Mouse (Mus musculus): ENCODE measurements at regions not wholly inside any gene's neighbourhood (a gene's known extent, or its start where the extent isn't known, plus 50 kb on each side); places are given as distances from the start of the nearest gene placed in this dataset.
"Not testable (repeated sequence)": the region's sequence is repeated elsewhere in the genome, so short reads cannot be mapped to it uniquely, and the experiment has no call there.

DNA sequence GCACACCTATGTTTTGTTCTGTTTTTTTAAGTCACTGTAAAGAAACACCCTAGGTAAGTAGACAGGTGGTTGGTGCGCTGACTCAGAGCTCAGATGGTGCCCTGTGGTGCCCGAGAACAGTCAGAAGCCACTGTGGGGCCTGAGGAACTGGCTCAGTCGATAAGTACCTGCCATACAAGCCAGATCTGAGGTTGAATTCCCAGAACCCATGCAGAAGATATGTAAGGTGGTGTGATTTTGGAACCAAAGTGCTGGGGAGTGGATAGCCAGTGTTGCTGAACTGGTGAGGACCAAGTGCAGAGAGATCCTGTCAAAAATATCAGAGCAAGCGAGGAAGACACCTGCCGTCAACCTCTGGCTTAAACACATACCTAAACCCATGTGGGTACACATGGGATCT, 65.4 kb downstream of the Chst1 start:
- ATAC-seq (replicated peaks; ENCODE audit: low read depth, poor library complexity, severe bottlenecking) = no peak

GRCm38 (mm10) chr2:92667192-92667591, 67.7 kb downstream of the Chst1 start:
- ATAC-seq (replicated peaks; ENCODE audit: low read depth, poor library complexity, severe bottlenecking) = peak; percentile 86

GRCm38 (mm10) chr2:92667756-92668155, 68.2 kb downstream of the Chst1 start:
- no peak for ATAC-seq (replicated peaks; ENCODE audit: low read depth, poor library complexity, severe bottlenecking)

- ATAC-seq (replicated peaks; ENCODE audit: low read depth, poor library complexity, severe bottlenecking) = not testable (repeated sequence)
Measured at GRCm38 (mm10) chr2:92669431-92670081, 70.0 kb downstream of the Chst1 start.

GRCm38 (mm10) chr2:92671586-92671985, 72.1 kb downstream of the Chst1 start:
- peak; percentile 76 for ATAC-seq (replicated peaks; ENCODE audit: low read depth, poor library complexity, severe bottlenecking)

GRCm38 (mm10) chr2:92672106-92672505, 72.6 kb downstream of the Chst1 start:
- ATAC-seq (replicated peaks; ENCODE audit: low read depth, poor library complexity, severe bottlenecking) = no peak

DNA sequence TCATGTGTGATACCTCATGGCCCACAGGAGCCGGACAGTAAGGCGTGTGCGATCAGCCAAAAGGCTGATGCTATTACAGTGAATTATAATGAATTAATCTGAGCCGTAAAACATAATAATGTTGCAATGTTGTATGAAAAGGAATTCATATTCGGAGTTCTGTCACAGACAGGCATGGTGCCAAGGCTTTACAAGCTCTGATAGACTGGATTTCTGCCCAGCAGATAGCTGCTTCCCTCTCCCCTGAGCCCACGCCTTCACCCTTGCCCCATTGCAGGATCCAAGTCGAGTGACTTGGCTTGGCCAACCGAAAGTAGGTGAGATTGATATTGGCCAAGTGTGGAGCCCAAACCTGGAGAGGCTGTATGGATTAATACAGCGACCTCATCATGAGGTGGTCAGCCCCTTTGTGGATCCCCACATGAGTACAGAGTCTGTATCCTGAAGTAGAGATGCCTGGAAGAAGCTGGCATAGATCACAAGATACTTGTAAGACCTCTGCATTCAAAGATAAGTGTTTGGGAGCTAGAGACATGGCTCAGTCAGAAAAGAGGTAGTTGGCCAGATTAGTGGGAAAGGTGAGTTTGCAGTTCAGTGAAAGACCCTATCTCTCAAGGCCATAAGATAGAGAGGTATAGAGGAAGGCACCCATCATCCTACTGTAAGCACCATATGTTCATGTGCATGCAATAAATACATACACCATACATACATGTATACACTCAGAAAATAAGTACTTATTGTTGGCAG, 73.7 kb downstream of the Chst1 start:
- no peak for ATAC-seq (replicated peaks; ENCODE audit: low read depth, poor library complexity, severe bottlenecking)

- no peak for ATAC-seq (replicated peaks; ENCODE audit: low read depth, poor library complexity, severe bottlenecking)
Measured at GRCm38 (mm10) chr2:92673931-92674330, 74.4 kb downstream of the Chst1 start.

DNA sequence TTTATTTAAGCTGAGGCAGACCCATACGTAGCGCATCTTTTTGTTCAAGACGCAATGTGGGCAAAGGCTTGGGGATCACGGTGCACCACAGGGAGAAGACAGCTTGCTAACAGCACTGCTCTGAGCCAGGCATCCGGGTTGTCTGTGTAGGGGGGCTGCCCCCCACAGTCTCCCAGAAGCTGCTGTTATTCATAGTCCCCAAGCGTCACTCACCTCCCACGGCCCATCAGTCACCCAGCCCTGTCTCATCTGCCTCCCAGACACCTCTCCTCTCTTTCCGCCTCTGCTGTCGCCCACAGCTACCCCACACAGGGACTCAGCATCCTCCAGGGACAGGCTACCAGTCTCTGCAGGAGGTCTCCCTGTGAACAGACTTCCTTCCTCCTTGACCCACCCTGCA, 75.7 kb downstream of the Chst1 start:
- ATAC-seq (replicated peaks; ENCODE audit: low read depth, poor library complexity, severe bottlenecking) = no peak

DNA sequence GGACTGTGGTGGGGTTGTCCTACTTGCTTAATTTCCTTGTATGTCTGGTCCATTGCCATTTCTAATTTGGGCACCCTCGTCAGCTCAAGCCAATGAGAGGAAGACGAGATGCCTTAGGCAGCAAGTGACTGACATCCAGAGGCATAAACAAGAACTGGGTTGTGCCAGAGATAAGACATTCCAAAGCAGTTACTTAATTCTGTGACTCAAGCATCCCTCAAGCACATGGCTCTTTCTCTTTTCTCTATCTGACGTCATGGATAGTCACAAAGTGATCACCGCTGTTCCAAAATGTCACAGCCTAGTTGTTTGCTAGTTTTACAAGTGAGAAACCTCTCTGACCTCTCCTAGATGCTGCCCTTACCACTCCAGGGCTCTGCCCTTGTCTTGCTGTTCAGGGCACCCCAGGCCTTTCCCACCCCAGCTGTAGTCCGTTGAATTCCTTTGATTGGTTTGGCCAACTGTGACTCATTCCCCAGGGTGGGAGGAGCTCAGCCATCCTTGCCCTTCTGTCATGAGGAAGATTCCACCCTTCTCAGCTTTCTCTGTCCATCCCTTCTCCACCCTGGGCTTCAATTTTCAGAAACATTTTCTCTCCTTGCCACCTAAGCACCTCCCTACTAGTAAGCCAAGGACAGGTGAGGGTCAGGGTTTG, 78.9 kb downstream of the Chst1 start:
- ATAC-seq (replicated peaks; ENCODE audit: low read depth, poor library complexity, severe bottlenecking) = no peak

DNA sequence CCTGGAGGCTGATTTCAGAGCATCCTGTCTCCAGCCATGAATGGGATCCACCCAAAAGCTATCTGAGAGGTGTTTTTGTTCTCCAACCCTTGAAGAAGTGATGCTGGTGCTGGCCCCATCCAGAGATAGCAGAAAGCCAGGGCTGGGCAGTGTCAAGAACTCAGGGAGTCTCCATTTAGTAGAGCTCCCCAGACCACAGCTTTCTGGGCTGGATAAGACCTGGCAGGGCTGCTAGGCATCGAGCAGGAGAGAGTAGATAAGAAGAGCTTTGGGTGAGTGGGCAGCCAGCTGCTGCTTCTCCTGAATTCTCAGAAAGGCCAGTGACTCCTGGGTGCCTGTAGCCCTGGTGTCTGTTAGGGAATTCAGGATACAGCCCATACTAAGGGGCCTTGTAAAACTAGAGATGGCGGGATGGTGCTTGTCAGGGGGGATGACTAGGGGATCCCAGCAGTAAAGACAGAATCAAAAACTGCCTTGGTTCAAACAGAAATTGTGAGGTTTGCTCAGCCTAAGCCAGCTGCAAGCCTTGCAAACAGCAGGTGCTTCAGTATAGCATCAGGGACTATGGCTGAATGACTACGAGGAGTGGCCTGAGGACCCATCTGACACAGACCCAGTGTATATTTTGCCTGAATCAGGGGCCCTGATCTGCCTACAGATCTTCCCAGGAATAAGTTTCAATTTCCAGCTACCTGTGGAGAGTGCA, 79.6 kb downstream of the Chst1 start:
- peak; percentile 87 for ATAC-seq (replicated peaks; ENCODE audit: low read depth, poor library complexity, severe bottlenecking)

DNA sequence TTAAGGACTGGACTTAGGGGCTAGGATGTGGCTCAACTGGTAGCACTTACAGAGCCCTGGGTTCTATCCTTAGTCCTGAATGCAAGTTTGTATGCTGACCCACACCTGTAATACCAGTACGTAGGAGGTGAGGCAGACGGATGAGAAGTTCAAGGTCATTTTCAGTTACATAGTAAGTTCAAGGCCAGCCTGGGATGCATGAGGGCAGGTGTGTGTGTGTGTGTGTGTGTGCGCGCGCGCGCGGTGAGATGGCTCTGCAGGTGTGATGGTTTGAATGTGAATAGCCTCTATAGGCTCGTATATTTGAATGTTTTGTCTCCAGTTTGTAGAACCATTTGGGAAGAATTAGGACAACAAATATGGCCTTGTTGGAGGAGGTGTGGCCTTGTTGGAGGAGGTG, 82.7 kb downstream of the Chst1 start:
- ATAC-seq (replicated peaks; ENCODE audit: low read depth, poor library complexity, severe bottlenecking) = no peak

DNA sequence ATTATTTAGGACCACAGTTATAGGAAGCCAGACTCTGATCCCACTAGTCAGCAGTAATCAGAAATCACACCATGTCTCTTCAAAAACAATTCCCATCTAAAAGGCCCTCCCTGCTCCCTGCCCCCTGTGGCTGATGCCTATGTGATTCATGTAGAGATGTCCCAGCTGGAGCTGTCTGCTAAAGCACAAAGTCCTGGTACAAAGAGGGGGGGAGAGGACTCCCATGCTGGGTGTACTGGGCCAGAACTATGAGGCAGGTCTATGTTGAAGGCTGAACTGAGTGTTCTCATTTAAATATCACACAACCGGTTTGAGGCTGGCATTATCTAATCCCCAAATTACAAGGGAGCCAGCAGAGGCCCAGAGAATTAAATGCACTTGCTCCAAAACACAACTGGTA, 88.2 kb downstream of the Chst1 start:
- ATAC-seq (replicated peaks; ENCODE audit: low read depth, poor library complexity, severe bottlenecking) = no peak

DNA sequence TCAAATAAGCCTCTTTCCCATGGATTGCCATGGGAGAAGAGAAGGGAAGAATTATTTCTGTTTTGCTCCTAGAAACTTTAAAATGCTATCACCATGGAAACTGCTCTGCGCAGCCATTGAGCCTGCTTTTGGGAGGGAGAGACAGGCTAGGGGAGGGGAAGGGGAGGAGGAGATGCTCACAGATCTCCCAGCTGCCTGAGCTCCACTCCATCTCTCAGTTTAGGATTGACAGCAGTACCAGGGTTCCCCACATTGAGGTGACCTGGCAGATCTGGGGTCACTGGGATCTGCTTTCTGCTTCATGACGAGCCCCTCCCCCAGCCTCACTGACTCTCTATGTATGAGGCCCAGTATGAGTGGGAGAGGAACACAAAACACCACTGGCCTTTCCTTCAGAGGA, 89.7 kb downstream of the Chst1 start:
- no peak for ATAC-seq (replicated peaks; ENCODE audit: low read depth, poor library complexity, severe bottlenecking)

DNA sequence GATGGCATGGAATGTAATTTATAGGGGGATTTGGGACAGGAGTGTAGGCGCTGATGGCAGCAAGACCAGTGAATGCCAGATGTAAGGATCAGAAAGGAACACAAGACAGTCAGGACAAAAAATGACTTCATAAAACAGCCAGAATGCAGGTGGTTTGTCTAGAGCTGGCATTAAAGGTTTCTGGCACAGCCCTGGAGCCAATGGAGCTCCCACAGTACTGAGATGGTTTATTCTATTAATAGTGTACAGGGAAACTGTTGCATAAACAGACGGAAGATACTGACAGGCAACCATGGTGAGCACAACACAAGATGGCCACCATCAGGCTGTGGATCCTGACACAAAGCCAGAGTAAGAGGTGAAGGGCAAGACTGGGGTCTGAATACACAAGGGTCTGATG, 90.8 kb downstream of the Chst1 start:
- ATAC-seq (replicated peaks; ENCODE audit: low read depth, poor library complexity, severe bottlenecking) = no peak

GRCm38 (mm10) chr2:92691438-92691837, 91.9 kb downstream of the Chst1 start:
- ATAC-seq (replicated peaks; ENCODE audit: low read depth, poor library complexity, severe bottlenecking) = no peak

DNA sequence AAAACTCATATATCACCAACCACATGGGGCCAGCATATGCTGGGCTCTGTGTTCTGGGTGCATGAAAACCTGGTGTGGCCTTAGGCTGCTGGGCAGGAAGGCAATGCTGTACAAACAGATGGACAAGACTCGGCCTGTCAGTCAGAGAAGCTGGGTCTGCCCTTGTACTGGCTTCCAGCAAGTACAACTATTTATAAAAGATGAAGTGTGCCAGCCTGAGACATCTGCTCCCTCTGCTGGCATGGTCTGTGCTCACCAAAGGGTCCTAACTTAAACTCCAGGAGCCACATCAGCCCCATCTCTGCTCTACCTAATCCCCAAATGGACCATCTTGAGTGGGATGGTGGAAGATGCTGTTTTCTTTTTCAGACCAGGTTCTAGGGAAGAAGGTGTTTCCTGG, 93.1 kb downstream of the Chst1 start:
- 0 out of 2 replicates have a peak, but pooled peaks have one; percentile 39 for ATAC-seq (replicated peaks; ENCODE audit: low read depth, poor library complexity, severe bottlenecking)

GRCm38 (mm10) chr2:92693024-92693423, 93.5 kb downstream of the Chst1 start:
- no peak for ATAC-seq (replicated peaks; ENCODE audit: low read depth, poor library complexity, severe bottlenecking)

GRCm38 (mm10) chr2:92694797-92695196, 95.3 kb downstream of the Chst1 start:
- ATAC-seq (replicated peaks; ENCODE audit: low read depth, poor library complexity, severe bottlenecking) = no peak; the same call in 1 of the 2 replicates

- ATAC-seq (replicated peaks; ENCODE audit: low read depth, poor library complexity, severe bottlenecking) = no peak
Measured at GRCm38 (mm10) chr2:92695869-92696268, 96.4 kb downstream of the Chst1 start.

- ATAC-seq (replicated peaks; ENCODE audit: low read depth, poor library complexity, severe bottlenecking) = no peak
Measured at GRCm38 (mm10) chr2:92697721-92698120, 98.2 kb downstream of the Chst1 start.
